Mouse (Mus musculus) intestine, embryonic 14.5 days (tissue): ENCODE data around the gene Rac3. TPM values are rescaled to one million over a fixed set of nuclear protein-coding genes. Genes with fewer than 3 reads are reported as not detected.
A peak's percentile ranks its signal among the peaks of the same experiment; 100 is the strongest.

Experiments used
- ATAC-seq: fragments of 200-750 bp; cut with Nextera tagmentation; replicated peaks from 2 replicates; pipeline ENCODE4 v1.8.0; 2017; ENCODE audit warnings: low read depth, moderate number of reproducible peaks, moderate TSS enrichment, moderate library complexity; ENCODE audit not compliant: low FRiP score, low TSS enrichment
- DNase-seq: peaks from one replicate; pipeline ENCODE4 v3.0.0-alpha.2; 2018; ENCODE audit warnings: low spot score
- H3K27ac ChIP-seq: fragments of 300-500 bp; sonication (generic); 2 replicates; pipeline ENCODE4 v1.5.1; 2014; ENCODE audit warnings: low read depth, mild to moderate bottlenecking, control low read depth
- H3K27me3 ChIP-seq: fragments of 300-500 bp; sonication (generic); replicated peaks from 2 replicates; pipeline ENCODE4 v1.6.1; 2014; ENCODE audit warnings: low read length, control low read depth; ENCODE audit not compliant: control insufficient read depth, insufficient read depth
- H3K36me3 ChIP-seq: fragments of 300-500 bp; sonication (generic); 2 replicates; pipeline ENCODE4 v1.6.1; 2014; ENCODE audit warnings: low read length, control low read depth; ENCODE audit not compliant: control insufficient read depth, insufficient read depth
- H3K4me1 ChIP-seq: fragments of 300-500 bp; sonication (generic); replicated peaks from 2 replicates; pipeline ENCODE4 v1.6.1; 2014; ENCODE audit warnings: low read length, control low read depth, mixed read lengths; ENCODE audit not compliant: control insufficient read depth, insufficient read depth
- H3K4me2 ChIP-seq: fragments of 300-500 bp; sonication (generic); 2 replicates; pipeline ENCODE4 v1.6.1; 2014; ENCODE audit warnings: low read length
- H3K4me3 ChIP-seq: fragments of 300-500 bp; sonication (generic); 2 replicates; pipeline ENCODE4 v1.5.1; 2014; ENCODE audit warnings: low read depth, low read length, control low read depth, mixed read lengths
- H3K9ac ChIP-seq: fragments of 300-500 bp; sonication (generic); 2 replicates; pipeline ENCODE4 v1.6.1; 2014; ENCODE audit warnings: mild to moderate bottlenecking, low read length
- H3K9me3 ChIP-seq: fragments of 300-500 bp; sonication (generic); 2 replicates; pipeline ENCODE4 v1.6.1; 2016; ENCODE audit warnings: low read length, control low read depth; ENCODE audit not compliant: control insufficient read depth
- WGBS: fragments of 180-500 bp; shearing (Covaris S2); extraction: QIAGEN DNeasy Blood & Tissue Kit; methylation state at CpG from one replicate; pipeline ENCODE4 v1.1.7; 2014; 5-methylcytosine and 5-hydroxymethylcytosine counted together
- polyA plus RNA-seq: library from polyadenylated mRNA; unstranded; fragments of >200 nt; fragmentation: Nextera tagmentation; extraction: Ambion mirVana; gene quantifications from 2 replicates; pipeline ENCODE4 v1.2.1, GENCODE M21; 2014

Rac3 gene
- polyA plus RNA-seq, 1 experiment from 2014 or later = 10.2 TPM

DNA sequence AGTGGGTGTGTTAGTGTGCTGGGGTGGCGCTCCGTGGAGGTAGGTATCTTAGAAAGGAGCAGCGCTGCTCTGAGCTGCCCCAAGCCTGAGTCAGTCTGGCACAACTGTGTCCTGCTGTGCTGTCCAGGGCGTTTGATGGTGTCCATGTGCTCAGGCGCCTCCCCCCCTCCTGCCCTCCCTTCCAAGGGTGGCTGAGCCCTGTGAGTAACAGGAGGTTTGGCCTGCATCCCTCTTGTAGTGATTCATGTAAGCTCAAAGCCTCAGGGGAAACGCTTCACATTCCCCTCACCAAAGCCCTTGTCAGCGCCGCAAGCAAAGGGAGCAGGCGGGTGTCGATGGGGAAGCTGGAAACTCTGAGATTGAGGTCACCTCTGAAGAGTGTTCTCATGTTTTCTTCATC lies 23.5 kb upstream of the Rac3 start:
- H3K9ac ChIP-seq = no peak overlapping the region

GRCm38 (mm10) chr11:120703696-120704454 lies 17.4 kb upstream of the Rac3 start:
- H3K4me1 ChIP-seq = peaks cover 31% of the 10 kb centered on the region
- no peak overlapping the region for H3K4me2 ChIP-seq
- WGBS = 33% methylated on average over 15 of the region's 15 CpGs

More for the DNA sequence above, 23.5 kb upstream of the Rac3 start:
- no peak overlapping the region for H3K4me3 ChIP-seq
- DNase-seq (no peak), ATAC-seq (no peak)
- no peaks in the 10 kb centered on the region for H3K27me3 ChIP-seq
- H3K9me3 ChIP-seq = no peaks in the 10 kb centered on the region
- WGBS = 50% methylated on average over 10 of the region's 10 CpGs
- no peak overlapping the region for H3K4me2 ChIP-seq
- peaks cover 9% of the 10 kb centered on the region for H3K4me1 ChIP-seq
- H3K27ac ChIP-seq = peak overlapping the region; percentile 47; the same call in 1 of the 2 replicates
- H3K36me3 ChIP-seq = peaks cover 31% of the 10 kb centered on the region

DNA sequence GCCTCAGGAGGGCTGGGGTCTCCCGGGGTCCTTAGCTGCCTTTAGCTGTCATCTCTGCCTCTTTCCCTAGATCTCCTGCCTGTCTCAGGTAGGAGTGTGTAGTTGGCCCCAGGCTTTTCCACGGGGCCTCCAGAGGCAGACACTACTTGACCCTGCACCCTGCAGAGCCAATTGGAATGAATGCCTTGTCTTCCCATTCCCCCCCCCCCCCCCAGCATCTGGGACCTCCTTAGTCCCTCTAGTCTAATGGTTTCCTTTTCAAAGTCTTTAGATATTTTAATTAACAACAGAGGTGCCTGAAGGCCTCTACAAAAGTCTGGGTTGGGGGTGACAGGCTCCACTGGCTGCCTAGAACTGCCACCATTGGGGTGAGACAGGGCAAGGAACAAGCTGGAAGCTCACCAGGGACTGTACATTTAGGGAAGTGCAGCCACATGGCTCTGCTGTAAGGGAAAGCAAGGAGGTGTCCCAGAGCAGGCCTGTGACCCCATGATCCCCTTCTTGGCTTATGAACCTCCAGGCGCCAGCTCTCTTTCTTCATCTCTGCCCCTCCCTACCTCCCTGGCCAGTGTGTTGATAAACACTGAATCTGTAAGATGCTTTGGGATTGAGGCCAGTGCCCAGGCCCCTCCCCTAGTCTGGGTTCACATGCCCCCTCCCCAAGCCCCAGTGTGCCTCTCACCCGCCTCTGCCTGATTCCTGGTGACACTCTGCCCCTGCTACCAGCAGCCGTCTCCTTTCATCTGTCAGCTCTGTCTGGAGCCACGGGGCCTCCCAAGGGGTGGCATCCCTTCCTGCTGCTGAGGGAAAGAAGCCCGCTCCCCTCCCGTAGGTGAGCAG lies 16.6 kb upstream of the Rac3 start:
- Histone ChIP-seq H3K4me2 (no peak overlapping the region), H3K36me3 (peaks cover 20% of the 10 kb centered on the region), H3K27ac (no peak overlapping the region), H3K4me1 (peaks cover 31% of the 10 kb centered on the region), H3K27me3 (no peaks in the 10 kb centered on the region), H3K4me3 (no peak overlapping the region), H3K9me3 (no peaks in the 10 kb centered on the region), H3K9ac (no peak overlapping the region)
- 37% methylated on average over 8 of the region's 8 CpGs for WGBS
- DNase-seq = no peak
- no peak for ATAC-seq

More at GRCm38 (mm10) chr11:120703696-120704454, 17.4 kb upstream of the Rac3 start:
- Histone ChIP-seq H3K9ac (no peak overlapping the region), H3K4me3 (no peak overlapping the region), H3K9me3 (no peaks in the 10 kb centered on the region), H3K27ac (no peak overlapping the region), H3K27me3 (no peaks in the 10 kb centered on the region), H3K36me3 (peaks cover 19% of the 10 kb centered on the region)
- ATAC-seq (no peak), DNase-seq (no peak)

DNA sequence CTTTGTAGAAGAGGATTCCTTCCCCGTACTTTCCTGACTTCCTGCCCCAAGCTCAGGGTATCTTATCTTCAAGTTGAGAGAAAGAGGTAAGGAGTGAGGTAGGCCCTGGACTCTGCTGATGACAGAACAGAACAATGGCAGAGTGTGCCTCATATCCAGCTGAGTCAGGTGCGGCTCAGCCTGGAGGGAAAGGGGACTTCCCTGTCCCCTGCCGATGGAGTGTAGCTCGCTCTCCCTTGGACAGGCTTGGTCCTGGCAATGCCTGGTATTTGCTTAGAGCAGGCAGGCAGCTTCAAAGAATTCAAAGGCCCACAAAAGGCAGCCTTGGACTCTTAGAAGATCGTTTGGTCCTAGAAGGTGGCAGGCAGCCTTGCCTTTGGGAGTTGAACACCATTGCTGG lies 15.2 kb upstream of the Rac3 start:
- Histone ChIP-seq H3K4me3 (no peak overlapping the region), H3K9me3 (no peaks in the 10 kb centered on the region), H3K27me3 (no peaks in the 10 kb centered on the region), H3K4me1 (peaks cover 31% of the 10 kb centered on the region), H3K27ac (no peak overlapping the region), H3K4me2 (no peak overlapping the region), H3K9ac (no peak overlapping the region), H3K36me3 (peaks cover 30% of the 10 kb centered on the region)
- DNase-seq = no peak
- 68% methylated on average over 5 of the region's 5 CpGs for WGBS
- ATAC-seq = no peak

GRCm38 (mm10) chr11:120707225-120707624 lies 14.0 kb upstream of the Rac3 start:
- H3K27me3 ChIP-seq = no peaks in the 10 kb centered on the region
- H3K4me3 ChIP-seq = no peak overlapping the region
- DNase-seq = no peak
- H3K9ac ChIP-seq = no peak overlapping the region
- peaks cover 33% of the 10 kb centered on the region for H3K4me1 ChIP-seq
- no peak overlapping the region for H3K4me2 ChIP-seq
- no peaks in the 10 kb centered on the region for H3K9me3 ChIP-seq
- ATAC-seq = no peak
- WGBS = 16% methylated on average over 11 of the region's 12 CpGs
- H3K36me3 ChIP-seq = peaks cover 23% of the 10 kb centered on the region
- no peak overlapping the region for H3K27ac ChIP-seq

- no peak overlapping the region for H3K27ac ChIP-seq
- WGBS = 23% methylated on average over 5 of the region's 5 CpGs
- no peaks in the 10 kb centered on the region for H3K9me3 ChIP-seq
- no peak overlapping the region for H3K9ac ChIP-seq
- ATAC-seq (no peak), DNase-seq (no peak)
- no peaks in the 10 kb centered on the region for H3K27me3 ChIP-seq
- H3K4me2 ChIP-seq = no peak overlapping the region
- H3K36me3 ChIP-seq = peaks cover 18% of the 10 kb centered on the region
- no peak overlapping the region for H3K4me3 ChIP-seq
- H3K4me1 ChIP-seq = peaks cover 36% of the 10 kb centered on the region
Measured at GRCm38 (mm10) chr11:120707969-120708368, 13.3 kb upstream of the Rac3 start.

- H3K4me1 ChIP-seq = peaks cover 29% of the 10 kb centered on the region
- DNase-seq = no peak
Measured at GRCm38 (mm10) chr11:120709551-120709950, 11.7 kb upstream of the Rac3 start.

DNA sequence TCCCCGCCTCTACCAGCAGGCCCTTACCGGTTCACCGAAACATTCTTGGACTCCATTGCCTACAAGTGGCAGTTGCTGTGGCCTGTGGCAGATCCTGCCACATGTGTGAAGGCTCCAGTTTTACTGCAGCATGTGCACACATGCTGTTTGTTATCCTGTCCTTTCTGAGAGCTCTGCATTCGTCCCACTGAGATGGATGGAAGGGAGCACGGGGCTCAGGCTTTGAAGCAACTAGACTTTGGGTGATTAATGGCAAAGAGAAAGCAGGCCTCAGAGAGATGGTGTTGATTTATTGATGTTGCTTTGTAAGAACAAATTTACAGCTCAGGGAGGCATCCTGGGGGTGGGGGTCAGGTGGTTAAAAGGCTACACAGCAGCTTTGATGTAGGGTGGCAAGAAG lies 10.6 kb upstream of the Rac3 start:
- H3K9ac ChIP-seq = no peak overlapping the region
- WGBS = 59% methylated on average over 5 of the region's 5 CpGs
- no peak overlapping the region for H3K4me3 ChIP-seq
- no peak overlapping the region for H3K27ac ChIP-seq
- H3K27me3 ChIP-seq = no peaks in the 10 kb centered on the region
- peaks cover 27% of the 10 kb centered on the region for H3K4me1 ChIP-seq
- H3K4me2 ChIP-seq = no peak overlapping the region
- no peaks in the 10 kb centered on the region for H3K9me3 ChIP-seq
- ATAC-seq (no peak), DNase-seq (no peak)
- peaks cover 19% of the 10 kb centered on the region for H3K36me3 ChIP-seq

More at GRCm38 (mm10) chr11:120709551-120709950, 11.7 kb upstream of the Rac3 start:
- Histone ChIP-seq H3K4me2 (no peak overlapping the region), H3K9ac (no peak overlapping the region), H3K27me3 (no peaks in the 10 kb centered on the region), H3K4me3 (no peak overlapping the region), H3K36me3 (peaks cover 14% of the 10 kb centered on the region), H3K27ac (no peak overlapping the region), H3K9me3 (no peaks in the 10 kb centered on the region)
- WGBS = 56% methylated on average over 2 of the region's 2 CpGs
- no peak for ATAC-seq
